Mouse (Mus musculus) heart, adult 18-20 months (tissue): ENCODE results near the gene Tuba3a. TPM values are rescaled to one million over a fixed set of nuclear protein-coding genes. Genes with fewer than 3 reads are reported as not detected.

Source experiments
- DNase-seq, 2 experiments: peaks; one replicate each; pipeline ENCODE4 v3.0.0; 2021 to 2022; ENCODE audit warnings: mixed read lengths in 1 of 2
- long read RNA-seq, 2 experiments: library from polyadenylated mRNA; stranded (forward); transcript quantifications; one replicate each; pipeline ENCODE4 v2.0.0; 2021
- total RNA-seq, 2 experiments: library from RNA; stranded (reverse); gene quantifications; 2 replicates each; pipeline ENCODE4 v1.2.3; 2021

The Tuba3a gene
- total RNA-seq: not detected
- long read RNA-seq, experiment 1: 0 reads
- long read RNA-seq, experiment 2: 0 reads

DNA sequence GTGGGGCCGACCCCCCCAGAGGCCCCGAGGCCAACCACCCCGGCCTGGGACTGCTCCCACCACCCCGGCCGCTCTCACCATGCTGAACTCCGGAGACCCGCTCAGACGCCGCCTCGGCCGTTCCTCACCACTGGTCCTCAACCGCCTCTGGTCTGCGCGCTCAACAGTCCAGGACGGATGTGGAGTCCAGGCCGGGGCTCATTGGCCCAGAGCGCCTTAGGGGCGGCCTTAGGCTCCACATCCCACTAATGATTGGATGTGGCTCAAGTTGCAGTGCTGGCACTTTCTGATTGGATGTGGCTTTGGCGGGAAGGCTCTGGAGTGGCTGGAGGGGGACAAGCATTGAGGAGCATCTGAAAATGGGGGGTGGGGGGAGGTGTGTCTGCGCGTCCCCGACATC, at the start of gene Tuba3a:
TSS of gene Tuba3a (minus strand) at position 153 of the 400 bp plus-strand sequence.
- DNase-seq: no peak

DNA sequence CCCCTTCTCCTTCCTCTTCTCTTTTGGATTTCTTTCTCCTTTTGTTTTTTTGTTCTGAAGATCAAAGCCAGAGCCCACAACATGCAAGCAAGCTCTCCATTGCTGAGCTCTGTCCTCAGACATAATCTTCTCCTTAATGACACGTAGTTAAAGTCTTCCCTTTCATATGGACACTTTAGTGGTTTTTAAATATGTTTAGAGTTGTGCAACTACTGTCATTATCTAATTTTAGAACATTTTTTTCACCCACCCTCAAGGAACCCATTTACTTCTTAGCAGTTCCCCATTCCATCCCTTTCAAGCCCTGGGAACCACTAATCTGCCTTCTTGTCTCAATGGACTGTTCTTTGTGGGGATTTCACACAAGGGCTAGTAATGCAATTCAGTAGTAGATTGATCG, 48.5 kb upstream of the Tuba3a start:
- DNase-seq: no peak

DNA sequence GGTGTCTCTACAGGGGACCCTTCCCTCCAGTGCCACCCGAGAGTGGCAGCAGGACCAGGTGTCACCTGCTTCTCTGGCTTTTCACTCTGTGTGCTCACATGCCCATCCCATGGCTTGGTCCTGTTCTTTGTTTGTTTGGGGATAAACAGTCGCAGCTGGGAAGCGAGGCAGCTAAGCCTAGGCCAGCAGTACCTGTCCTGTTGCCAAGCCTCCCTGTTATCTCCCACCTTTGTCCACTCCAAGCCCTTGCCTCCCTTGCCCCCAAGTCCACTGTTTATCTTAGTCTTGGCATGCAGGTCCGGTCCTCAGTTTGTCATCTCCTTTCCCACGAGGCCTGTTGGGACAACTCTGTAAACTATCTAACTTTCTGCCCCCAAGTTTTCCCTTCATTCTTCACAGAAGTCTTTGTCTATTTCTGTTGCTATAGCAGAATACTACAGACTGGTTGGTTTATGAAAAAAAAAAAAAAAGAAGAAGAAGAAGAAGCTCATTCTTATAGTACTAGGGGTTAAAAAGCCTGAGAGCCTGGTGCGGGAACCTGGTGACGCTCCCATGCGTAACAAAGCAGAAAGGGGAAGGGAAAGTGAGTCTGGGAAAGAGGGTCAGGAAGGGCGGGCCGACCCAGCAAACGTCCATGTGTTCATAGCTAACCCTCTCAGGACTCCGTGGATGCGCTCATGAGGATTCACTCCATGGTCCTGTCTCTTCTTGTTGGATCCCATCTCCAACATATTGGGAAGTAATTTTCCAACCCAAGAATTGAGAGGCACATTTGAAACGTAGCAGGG, 47.5 kb upstream of the Tuba3a start:
- DNase-seq: peak in 1 of 2 experiments; percentile 43

DNA sequence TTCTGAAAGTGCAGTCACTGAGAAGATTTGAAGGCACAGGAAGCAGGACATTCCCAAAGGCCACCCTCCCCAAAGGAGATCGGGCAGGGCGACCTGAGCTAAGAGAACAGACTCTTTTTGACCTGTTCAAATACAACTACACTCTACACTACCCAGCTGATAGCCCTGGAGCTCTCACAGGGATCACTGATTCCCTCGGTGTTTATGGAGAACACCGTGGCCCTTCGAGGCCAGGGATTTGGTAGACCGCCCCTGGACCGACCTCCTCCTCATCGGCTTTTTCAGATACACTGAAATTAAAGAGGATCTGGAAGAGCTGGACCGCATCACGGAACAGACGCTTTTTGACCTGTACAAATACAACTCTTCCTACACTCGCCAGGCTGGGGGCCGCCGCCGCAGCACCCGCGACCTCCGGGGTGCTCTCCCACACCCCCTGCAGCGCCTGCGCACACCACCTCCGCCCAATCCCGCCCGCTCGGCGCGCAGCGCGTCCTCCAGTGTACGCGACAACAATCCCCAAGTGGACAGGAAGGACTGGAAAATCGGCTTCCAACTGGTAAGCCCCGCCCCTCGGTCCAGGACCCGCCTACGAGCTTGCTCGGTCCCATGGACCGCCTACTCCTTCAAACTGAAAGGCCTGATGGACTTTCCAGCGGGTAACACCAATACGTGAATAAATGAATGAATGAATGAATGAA, 44.9 kb upstream of the Tuba3a start:
- DNase-seq: peak; percentile 97

DNA sequence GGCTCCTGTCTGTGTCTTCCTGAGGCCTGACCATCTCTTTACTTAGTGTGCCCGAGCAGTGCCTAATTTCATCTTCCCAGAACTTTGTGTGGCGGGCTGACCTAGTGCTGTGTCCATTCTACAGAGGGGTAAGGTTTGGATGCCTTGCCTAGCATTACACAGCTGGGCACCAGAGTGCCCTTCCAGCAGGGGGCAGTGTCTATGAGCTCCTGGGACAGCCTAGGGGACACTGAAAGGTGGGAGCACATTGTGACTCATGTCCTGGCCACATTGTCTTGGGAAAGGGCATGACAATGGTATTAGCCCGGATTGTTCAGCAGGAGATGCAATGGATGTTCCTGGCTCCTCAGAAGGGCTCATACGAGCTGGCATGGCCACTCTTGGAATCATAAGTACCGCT, 42.4 kb upstream of the Tuba3a start:
- DNase-seq: peak; percentile 68 to 78

DNA sequence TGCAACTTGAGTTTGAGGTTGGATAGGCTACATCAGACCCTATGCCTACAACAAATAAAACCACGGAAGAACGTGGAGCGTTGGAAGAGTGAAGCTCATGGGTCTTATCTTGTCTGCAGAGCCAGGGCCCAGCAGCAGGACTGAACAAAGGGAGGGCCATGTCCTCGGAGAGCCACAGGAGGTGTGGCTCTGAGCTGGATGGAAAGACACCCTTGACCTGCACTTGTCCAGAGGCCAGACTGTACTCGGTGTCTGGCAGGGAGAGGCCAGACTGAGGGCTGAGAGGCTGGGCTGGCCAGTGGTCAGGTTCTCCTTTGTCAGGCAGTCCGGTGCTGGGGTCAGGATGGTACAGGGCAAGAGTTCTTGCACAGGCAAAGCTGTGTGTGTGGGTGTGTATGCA, 39.5 kb upstream of the Tuba3a start:
- DNase-seq: peak in 1 of 2 experiments; percentile 39

DNA sequence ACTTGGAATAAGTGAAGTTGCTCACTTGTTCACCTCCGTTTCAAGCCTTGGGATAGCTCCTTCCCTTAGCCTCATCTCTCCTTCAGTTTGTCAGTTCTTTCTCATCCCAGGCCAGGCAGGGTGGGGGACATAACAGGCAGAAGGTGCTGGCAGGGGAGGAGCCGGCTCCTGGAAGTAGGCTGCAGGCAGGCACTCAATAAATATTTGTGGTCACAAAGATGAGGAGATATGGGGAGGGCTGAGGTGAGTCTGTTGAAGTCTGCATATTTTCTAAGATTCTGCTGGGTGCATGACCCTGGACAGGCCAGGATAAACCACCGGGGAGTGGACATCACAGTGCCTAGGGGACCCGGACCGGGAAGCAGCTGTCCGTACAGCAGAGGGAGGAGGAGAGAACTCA, 37.7 kb upstream of the Tuba3a start:
- DNase-seq: no peak

DNA sequence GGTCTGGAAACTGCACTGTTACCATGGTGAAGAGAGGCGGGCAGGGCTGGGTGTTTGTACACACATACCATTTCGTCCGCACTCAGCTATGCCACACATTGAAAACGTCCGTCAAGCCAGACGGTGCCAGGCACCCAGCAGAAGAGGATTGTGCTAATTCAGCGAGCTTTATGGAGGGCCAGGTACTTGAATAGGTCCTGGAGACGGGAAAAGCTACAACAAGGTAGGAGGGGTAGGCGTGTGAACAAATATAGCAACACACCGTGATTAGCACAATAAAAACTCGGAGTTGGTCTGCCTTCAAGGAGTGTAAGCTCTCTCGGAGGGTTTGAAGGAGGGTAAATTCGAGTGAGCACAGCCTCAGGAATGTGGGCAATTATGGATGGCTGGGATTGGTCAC, 37.0 kb upstream of the Tuba3a start:
- DNase-seq: no peak

DNA sequence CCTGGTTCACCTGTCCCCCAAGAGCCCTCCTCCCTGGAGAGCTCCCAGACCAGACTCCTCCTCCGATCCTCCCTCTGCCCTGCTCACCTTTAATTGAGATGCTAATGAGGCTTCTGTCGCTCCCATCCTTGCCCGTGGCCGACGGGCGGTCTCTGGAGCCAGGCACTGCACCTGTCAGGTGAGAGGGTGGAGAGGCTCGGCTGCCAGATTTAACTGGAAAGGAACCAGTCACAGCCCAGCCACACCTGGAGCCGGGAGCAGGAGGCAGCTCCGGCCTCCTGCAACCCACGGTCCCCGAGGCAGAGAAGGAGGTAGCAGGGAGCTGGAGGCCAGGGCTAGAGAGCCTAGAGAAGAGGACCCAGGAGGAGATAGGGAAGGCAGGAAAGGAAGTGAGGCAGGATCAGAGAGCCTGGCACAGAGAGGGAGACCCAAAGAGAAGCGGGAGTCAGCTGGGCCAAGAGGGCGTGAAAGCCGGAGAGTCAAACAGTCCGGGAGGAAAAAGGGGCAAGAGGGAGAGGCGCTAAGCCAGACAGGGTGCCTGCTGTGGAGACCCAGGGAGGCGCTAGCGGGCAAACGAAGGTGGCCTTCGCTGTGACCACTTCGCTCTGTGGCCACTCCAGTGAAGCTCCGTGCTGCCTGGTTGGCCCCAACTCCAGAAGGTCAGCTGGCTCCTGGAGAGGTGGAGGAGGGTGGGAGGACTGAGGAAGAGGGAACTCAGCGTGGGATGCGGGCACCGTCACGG, 35.4 kb upstream of the Tuba3a start:
- no peak for DNase-seq

DNA sequence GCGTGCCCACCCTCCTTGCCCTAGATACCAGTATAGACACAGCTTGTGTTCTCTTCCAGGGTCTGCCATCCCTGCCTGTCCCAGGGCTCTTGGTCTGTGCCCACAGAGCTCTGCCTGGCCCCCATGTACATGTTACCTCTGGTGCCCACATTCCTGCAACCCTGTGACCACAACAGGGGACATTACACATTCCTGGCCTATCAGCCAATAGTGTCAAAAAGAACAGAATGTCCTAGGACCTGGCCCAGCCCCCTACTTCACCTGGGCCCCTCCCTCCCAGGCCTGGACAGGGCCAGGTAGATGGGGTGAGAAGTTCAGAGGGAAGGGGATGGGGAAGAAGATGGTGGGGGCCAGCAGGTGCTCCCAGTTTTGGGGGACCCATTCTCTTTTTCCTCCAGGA, 34.5 kb upstream of the Tuba3a start, which contains the start of gene Scnn1a:
TSS of gene Scnn1a (plus strand) at position 337 of the 400 bp plus-strand sequence.
- DNase-seq: no peak

DNA sequence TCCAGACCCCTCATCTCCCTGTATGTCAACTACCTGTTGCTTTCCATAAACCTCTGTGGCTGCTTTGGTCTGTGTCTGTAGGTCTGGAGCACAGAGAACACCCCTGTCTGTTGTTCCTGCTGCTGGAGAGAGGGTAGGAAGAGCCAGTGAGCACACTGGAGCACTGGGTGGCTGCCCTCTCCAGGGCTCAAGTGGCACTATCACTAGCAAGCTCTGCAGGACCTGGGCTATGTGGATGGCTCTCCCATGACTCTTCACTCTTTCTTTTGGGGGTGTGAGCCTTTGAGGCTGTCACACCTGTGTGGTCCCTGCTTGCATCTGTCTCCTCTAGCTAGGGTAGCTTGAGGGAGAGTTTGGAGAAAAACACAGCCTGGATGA, 34.1 kb upstream of the Tuba3a start:
- no peak for DNase-seq

DNA sequence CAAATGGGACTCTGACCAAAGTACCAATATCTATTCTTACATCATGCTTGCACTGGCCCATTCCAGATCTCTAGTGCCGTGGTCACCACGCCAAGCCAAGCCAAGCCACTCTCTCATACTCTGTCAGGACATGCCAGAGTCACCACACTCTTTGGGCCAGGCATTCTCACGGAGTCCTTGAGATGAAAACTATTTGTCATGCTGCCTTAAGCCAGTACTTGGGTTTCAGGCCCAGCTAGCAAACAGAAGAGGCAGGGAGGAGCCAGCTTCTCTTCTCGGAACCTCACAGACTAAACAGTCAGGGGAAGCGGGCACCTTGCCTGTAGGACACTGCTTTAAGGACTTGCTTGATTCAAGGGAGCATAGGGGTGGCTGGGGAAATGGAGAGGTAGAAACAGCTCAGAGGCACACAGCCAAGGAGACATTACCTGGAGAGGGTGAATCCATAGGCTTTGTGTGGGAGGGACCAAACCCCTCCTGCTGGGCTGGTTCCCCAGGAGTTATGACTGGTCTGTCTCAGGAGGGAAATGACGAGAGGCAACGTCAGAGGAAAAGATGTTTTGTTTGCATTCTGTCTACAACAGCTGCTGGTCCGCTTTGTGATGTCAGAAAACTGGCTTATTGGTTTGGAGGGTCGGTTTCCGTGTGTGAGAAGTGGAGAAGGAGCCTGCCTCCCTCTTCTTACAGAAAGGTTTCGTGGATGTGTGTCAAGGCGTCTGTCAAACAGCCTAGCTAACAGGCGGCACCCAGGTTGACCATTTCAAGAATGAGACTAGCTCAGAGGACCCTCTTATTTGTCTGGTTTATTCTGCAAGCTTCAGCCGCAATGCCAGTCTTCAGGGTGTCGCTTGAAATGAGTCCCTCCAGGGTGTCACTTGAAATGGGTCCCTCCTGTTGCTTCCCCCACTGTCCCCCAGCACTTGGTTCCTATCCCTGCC, 33.4 kb upstream of the Tuba3a start:
- DNase-seq: no peak

DNA sequence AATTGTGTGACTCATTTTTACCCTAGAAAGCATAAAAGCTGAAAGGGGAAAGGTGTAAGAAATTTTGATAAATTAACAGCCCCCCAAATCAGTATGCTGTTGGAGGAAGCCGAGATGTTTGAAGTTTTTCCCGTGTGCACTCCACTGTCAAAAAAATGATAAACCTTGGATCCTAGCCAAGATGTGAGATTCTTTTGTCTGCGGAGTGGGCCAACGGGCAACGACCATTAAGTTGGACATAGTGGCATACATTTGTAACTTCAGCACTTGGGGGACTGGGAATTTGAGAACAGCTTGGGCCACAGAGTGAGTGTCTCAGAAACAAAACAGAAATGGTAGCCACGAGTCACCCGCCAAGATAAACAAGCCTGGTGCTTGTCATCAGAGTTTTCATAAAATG, 31.2 kb upstream of the Tuba3a start:
- no peak for DNase-seq

DNA sequence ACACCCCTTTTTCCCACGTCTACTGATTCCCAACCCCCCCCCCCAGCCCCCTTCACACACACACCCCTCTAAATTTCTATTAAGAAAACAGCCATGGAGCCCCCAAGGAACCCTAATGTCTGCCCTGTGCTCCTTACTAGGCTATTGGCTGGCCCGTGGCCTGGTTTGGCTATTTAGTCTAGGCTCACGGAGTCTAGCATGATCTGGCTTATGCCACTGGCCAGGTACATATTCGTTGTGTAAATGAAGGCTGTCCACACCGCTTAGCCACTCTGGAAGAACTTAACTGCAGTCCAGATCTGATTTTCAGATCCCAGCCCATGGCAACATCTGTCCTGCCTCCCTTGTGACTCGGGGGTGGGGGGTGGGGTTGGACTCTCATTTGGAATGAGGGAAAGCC, 28.9 kb upstream of the Tuba3a start:
- DNase-seq: no peak

DNA sequence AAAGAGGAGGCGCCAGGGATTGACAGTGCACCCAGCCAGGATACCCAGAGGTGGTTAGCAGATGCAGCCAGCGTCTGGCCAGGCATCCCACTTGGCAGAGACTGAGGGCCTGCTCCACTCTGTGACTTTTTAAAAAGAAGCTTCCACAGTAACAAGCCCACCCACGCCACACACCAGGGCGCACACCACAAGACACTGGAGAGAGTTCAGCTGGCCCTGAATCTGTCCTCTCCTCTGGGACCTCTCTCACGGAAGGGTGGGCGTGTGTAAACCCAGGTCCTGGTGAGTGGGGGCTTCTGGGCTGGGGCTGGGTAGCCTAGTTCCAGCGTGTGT, 28.4 kb upstream of the Tuba3a start:
- no peak for DNase-seq

DNA sequence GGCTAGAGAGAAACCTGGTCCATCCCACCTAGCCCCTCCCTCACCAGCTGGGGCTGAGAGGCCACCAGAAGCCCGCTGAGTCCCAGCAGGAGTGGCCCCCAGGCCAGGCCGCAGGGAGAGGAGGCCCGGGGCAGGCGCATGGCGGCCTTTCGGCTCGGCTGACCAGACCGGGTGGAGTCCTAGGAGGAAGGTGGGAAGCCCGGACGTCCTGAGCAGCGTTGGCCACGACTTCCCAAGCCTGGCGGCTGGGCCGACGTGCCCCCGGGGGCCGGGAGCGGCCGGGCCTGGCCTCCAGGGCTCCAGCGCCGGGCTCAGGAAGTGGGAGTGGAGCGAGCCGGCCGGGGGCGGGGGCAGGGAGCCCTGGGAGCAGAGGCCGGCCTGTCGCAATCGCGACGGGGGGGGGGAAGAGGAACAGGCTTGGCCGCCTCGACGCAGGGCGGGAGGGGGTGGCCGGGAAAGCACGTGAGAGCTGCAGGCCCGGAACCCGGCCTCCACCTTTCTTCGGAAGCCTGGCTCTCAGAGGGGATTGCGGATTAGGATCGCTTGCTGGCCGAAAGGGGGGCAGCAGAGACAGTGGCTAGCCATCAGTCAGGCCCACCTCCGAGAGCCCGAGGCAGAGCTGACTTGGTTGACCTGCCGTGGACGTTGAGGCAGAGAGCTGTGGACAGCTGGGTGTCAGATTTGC, 27.8 kb upstream of the Tuba3a start, which contains the start of gene Ltbr:
TSS of gene Ltbr (minus strand) at position 340 of the 685 bp plus-strand sequence.
- DNase-seq: peak; percentile 87 to 96

DNA sequence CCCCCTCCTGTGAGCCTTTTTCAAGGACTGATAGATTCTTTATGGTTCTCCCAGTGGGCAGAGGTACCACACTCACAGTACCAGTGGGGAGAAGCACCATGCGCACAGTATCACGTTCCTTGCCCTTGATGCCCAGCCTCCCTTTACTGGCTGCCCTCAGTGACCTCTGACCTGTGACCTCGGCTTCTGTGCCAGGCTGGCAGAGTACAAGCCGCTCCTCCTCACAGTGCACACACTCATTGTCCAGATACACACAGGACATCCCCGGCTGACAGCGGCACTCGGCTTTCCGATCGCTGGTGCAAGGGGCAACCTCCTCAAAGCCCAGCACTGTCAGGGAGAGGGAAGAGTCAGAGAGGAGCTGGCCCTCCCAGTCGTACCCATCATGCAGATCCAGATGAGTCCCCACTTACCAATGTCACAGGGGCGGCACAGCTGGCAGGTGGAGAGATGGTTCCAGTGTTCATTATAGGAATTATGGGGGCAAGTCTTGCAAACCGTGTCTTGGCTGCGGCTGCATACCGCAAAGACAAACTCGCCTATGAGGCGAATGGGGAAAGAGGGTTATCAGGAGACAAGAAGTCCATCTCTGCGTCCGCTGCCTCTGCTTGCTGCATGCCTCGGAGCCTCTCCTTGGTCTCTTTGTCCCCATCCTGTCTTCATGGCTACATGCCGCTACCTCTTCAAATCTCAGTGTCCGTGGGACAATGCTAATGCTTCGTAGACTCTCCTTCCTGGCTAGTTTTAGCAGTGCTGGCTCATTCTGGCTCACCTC, 26.9 kb upstream of the Tuba3a start:
- DNase-seq: peak in 1 of 2 experiments; percentile 37

DNA sequence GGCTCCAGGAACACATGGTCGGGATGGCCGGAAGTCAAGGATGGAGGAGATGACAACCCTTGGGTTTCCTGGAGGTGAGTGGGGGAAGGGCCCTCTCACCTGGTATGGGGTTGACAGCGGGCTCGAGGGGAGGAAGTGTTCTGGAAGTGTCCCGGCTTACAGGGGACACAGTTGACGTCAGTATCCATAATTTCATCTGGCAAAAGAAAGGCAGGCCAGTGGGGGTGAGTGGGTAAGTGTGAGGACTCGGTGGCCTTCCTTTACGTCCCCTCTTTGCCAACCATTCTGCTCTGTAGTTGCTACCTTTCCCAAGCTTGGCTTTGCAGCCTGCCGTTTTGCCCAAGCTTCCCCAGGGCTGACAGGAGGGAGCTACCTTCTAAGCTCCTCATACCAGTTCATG, 26.3 kb upstream of the Tuba3a start:
- DNase-seq: no peak

DNA sequence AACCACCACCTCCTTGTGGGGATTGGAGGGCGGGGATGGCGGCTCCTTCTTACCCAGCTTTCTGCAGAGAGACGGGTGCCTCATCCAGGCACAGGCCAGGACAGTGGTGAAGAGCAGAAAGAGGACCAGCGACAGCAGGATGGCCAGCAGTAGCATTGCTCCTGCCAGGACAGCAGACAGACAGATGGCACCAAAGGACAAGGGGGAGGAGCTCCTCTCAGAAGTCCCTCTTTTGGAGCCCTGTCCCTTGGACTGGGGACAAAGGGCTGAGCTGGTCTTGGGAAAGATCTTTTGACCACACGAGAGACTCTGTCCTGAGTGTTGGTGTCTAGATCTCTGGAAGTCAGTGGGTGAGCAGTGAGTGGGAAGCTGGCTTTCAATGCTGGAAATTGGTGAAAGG, 23.6 kb upstream of the Tuba3a start:
- no peak for DNase-seq

DNA sequence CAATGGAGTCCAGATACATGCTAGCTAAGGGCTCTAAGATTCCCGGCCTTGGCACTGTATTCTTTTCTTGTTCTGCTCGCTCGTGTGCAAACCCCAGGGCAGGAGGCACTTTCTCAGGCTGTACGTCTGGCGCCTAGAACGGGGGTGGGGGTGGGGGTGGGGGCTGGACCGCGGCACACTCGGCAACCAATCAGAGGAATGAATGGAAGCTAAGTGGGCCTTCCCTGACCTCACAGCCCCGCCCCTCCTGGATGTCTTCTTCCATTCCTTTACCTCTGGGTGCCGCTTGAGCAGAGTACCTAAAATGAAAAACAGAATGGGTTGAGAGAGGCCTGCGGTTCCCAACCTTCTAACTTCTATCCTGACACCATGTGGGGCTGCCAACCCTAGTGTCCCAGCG, 23.1 kb upstream of the Tuba3a start:
- DNase-seq: no peak
